Mouse (Mus musculus) stomach, postnatal 0 days (tissue): ENCODE data around the gene Iffo2. TPM values are rescaled to one million over a fixed set of nuclear protein-coding genes. Genes with fewer than 3 reads are reported as not detected.
A peak's percentile ranks its signal among the peaks of the same experiment; 100 is the strongest.

Experiments
- ATAC-seq: fragments of 200-750 bp; cut with Nextera tagmentation; 2 replicates; pipeline ENCODE4 v1.8.0; 2017; ENCODE audit not compliant: low FRiP score, low TSS enrichment
- DNase-seq: peaks from one replicate; pipeline ENCODE4 v3.0.0-alpha.2; 2016; ENCODE audit warnings: low spot score
- H3K27ac ChIP-seq: fragments of 300-500 bp; sonication (generic); replicated peaks from 2 replicates; pipeline ENCODE4 v1.5.1; 2014; ENCODE audit warnings: mild to moderate bottlenecking, control low read depth
- H3K27me3 ChIP-seq: fragments of 300-500 bp; sonication (generic); 2 replicates; pipeline ENCODE4 v1.6.1; 2014; ENCODE audit warnings: low read length; ENCODE audit not compliant: control insufficient read depth, insufficient read depth
- H3K36me3 ChIP-seq: fragments of 300-500 bp; sonication (generic); 2 replicates; pipeline ENCODE4 v1.6.1; 2014; ENCODE audit warnings: low read length, mixed read lengths; ENCODE audit not compliant: control insufficient read depth, insufficient read depth
- H3K4me1 ChIP-seq: fragments of 300-500 bp; sonication (generic); replicated peaks from 2 replicates; pipeline ENCODE4 v1.6.1; 2014; ENCODE audit warnings: antibody characterized with exemption; ENCODE audit not compliant: control insufficient read depth, insufficient read depth
- H3K4me2 ChIP-seq: fragments of 300-500 bp; sonication (generic); replicated peaks from 2 replicates; pipeline ENCODE4 v1.6.1; 2014; ENCODE audit warnings: low read depth, mild to moderate bottlenecking, control low read depth, moderate library complexity
- H3K4me3 ChIP-seq: fragments of 300-500 bp; sonication (generic); 2 replicates; pipeline ENCODE4 v1.5.1; 2014; ENCODE audit warnings: low read depth, low read length, control low read depth
- H3K9ac ChIP-seq: fragments of 300-500 bp; sonication (generic); 2 replicates; pipeline ENCODE4 v1.6.1; 2014; ENCODE audit warnings: mild to moderate bottlenecking, low read length, control low read depth, mixed read lengths
- H3K9me3 ChIP-seq: fragments of 300-500 bp; sonication (generic); 2 replicates; pipeline ENCODE4 v1.6.1; 2016; ENCODE audit warnings: low read length; ENCODE audit not compliant: control insufficient read depth
- CTCF ChIP-seq: IDR thresholded peaks from 2 replicates; pipeline ENCODE4 v1.5.1; 2016; ENCODE audit warnings: antibody characterized with exemption, low read depth, mild to moderate bottlenecking, moderate library complexity
- EP300 ChIP-seq: optimal IDR thresholded peaks from 2 replicates; pipeline ENCODE3; 2016; ENCODE audit warnings: antibody characterized with exemption
- WGBS: fragments of 180-500 bp; shearing (Covaris S2); extraction: QIAGEN DNeasy Blood & Tissue Kit; methylation state at CpG from one replicate; pipeline ENCODE4 v1.1.7; 2014; 5-methylcytosine and 5-hydroxymethylcytosine counted together
- polyA plus RNA-seq: library from polyadenylated mRNA; unstranded; fragments of >200 nt; fragmentation: Nextera tagmentation; extraction: Ambion mirVana; gene quantifications from 2 replicates; pipeline ENCODE4 v1.2.1, GENCODE M21; 2015

Gene Iffo2
- polyA plus RNA-seq, 1 experiment from 2014 or later, result 4.0 TPM

- Histone ChIP-seq H3K27ac (peak overlapping the region; percentile 84), H3K36me3 (no peaks in the 10 kb centered on the region), H3K9me3 (no peaks in the 10 kb centered on the region), H3K9ac (no peak overlapping the region), H3K4me1 (peaks cover 27% of the 10 kb centered on the region), H3K27me3 (no peaks in the 10 kb centered on the region), H3K4me3 (no peak overlapping the region), H3K4me2 (peak overlapping the region; percentile 25; the same call in 1 of the 2 replicates)
- WGBS, result 64% methylated on average over 6 of the region's 6 CpGs
- ATAC-seq, result no peak
- DNase-seq, result no peak
- TF ChIP-seq EP300 (no peak), CTCF (no peak)
These were observed 49.1 kb downstream of the Iffo2 start for GRCm38 (mm10) chr4:139579466-139579865.

DNA sequence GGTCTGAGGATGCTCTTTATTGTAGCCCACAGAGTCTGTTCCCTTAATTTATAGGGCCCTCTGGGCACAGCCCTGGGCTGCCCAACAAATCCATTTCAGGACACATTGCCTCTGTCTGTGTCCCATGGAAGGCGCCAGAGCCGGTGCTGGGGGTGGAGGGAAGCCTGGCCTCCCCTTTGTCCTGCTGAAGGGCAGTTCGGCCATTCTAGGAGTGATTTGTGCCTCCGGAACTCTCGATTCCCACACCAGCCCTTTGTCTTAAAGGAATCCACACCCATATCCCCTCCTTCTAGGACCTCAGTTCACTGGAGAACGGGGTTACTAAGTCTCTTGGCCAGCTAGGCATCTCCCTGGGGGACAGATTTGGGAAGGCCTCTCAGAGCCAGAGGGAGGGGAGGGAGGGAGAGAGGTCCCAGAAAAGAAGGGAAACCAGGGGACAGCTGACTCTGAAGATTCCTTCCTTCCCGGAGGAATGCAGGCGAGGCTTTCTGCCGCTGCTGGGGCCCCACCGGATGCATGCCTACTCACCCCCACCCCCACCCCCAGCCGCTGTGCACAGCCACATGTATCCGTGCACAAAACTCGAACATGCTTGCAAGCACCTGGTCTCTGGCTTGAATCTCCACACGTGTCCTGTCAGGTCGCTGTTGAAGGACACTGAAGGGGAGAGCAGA lies 50.5 kb downstream of the Iffo2 start:
- H3K4me3 ChIP-seq, result peak overlapping the region; percentile 12
- peak overlapping the region; percentile 52 for H3K9ac ChIP-seq
- no peaks in the 10 kb centered on the region for H3K27me3 ChIP-seq
- TF ChIP-seq CTCF, result no peak
- no peak for TF ChIP-seq EP300
- DNase-seq (peak; percentile 52), ATAC-seq (peak; percentile 13; the same call in 1 of the 2 replicates)
- H3K36me3 ChIP-seq, result no peaks in the 10 kb centered on the region
- H3K9me3 ChIP-seq, result no peaks in the 10 kb centered on the region
- peak overlapping the region; percentile 84 for H3K27ac ChIP-seq
- H3K4me1 ChIP-seq, result peaks cover 27% of the 10 kb centered on the region
- 8% methylated on average over 15 of the region's 15 CpGs for WGBS
- H3K4me2 ChIP-seq, result peak overlapping the region; percentile 40

DNA sequence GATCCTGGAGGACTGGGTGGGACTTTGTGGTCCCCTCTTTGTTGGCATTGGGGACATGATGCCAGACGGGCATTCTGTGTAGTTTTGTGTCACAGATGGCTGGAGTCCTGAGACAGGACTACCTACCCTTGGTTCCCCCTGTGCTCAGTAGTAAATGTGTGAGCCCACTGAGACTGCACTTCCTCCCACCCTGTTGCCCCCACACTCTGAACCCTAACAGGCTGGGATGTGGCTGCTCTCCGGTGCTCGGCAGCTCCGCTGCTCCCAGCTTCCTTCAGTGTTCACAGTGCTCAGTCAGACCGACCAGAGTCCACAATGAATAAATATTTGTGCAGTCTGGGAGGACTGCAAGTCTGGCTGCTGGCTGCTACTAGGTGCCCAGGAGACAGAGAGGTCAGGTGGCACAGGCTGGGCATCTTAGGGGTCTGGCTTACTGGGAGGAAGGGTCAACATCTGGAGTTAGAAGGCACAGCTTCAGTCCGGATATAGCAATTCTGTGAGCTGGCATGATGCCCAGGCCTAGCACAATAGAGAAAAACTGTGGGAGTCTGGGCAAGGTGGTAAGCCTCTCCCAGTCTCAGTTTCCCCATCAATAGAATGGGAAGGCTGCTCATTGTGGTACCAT lies 51.2 kb downstream of the Iffo2 start:
- peak overlapping the region; percentile 52 for H3K9ac ChIP-seq
- peak overlapping the region; percentile 40 for H3K4me2 ChIP-seq
- H3K27ac ChIP-seq, result peak overlapping the region; percentile 84
- H3K9me3 ChIP-seq, result no peaks in the 10 kb centered on the region
- ATAC-seq (peak; percentile 59), DNase-seq (peak; percentile 68)
- no peak for TF ChIP-seq EP300
- no peak for TF ChIP-seq CTCF
- peak overlapping the region; percentile 12 for H3K4me3 ChIP-seq
- H3K27me3 ChIP-seq, result no peaks in the 10 kb centered on the region
- H3K4me1 ChIP-seq, result peaks cover 24% of the 10 kb centered on the region
- WGBS, result 10% methylated on average over 6 of the region's 6 CpGs
- H3K36me3 ChIP-seq, result no peaks in the 10 kb centered on the region

DNA sequence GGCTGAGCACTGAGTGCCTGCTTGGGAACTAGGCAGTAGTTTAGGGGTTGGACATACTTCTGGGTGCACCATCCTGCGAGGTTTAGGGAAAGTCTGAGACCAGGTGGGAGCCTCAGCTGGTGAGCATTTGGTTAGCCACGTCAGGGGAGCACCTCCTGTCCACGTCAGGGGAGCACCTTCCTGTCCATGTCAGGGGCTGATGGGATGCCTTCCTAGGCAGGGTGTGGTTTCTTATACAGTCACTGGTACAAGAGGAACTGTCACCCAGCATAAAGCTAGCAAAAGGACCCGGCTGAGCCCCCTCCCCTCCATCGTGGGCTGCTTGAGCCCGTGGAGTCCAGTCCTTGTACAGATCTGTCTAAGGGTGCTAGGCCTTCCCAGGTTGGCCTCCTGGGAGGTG lies 52.0 kb downstream of the Iffo2 start:
- peak overlapping the region; percentile 84; the same call in 1 of the 2 replicates for H3K27ac ChIP-seq
- no peaks in the 10 kb centered on the region for H3K36me3 ChIP-seq
- no peaks in the 10 kb centered on the region for H3K27me3 ChIP-seq
- no peak overlapping the region for H3K9ac ChIP-seq
- TF ChIP-seq CTCF (no peak), EP300 (no peak)
- WGBS, result 73% methylated on average over 6 of the region's 6 CpGs
- H3K4me2 ChIP-seq, result no peak overlapping the region
- DNase-seq (no peak), ATAC-seq (no peak)
- no peak overlapping the region for H3K4me3 ChIP-seq
- H3K9me3 ChIP-seq, result no peaks in the 10 kb centered on the region
- H3K4me1 ChIP-seq, result peaks cover 24% of the 10 kb centered on the region

DNA sequence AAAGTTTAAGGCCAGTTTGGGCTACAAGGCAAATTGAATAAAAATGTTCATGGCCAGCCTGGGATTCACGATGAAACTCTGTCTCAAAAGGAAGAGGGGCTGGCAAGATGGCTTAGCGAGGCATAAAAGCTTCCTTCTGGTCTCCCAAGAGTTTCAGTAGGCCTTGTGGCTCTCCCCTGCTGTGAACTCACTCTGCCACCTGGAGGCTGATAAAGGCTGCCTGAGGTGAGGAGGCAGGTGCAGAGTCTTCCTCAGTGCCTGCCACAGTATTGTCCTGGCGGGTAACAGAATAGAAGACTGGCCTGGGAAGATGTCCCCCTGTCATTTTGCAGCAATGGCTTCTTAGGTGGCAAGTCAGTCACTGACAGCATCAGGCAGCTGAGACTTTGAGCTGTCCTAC lies 52.6 kb downstream of the Iffo2 start:
- H3K27me3 ChIP-seq, result no peaks in the 10 kb centered on the region
- WGBS, result 77% methylated on average over 3 of the region's 3 CpGs
- no peak overlapping the region for H3K9ac ChIP-seq
- TF ChIP-seq EP300, result no peak
- TF ChIP-seq CTCF, result peak; percentile 61
- peaks cover 24% of the 10 kb centered on the region for H3K4me1 ChIP-seq
- ATAC-seq (no peak), DNase-seq (no peak)
- no peak overlapping the region for H3K4me2 ChIP-seq
- no peak overlapping the region for H3K4me3 ChIP-seq
- H3K27ac ChIP-seq, result no peak overlapping the region
- no peaks in the 10 kb centered on the region for H3K36me3 ChIP-seq
- no peaks in the 10 kb centered on the region for H3K9me3 ChIP-seq

DNA sequence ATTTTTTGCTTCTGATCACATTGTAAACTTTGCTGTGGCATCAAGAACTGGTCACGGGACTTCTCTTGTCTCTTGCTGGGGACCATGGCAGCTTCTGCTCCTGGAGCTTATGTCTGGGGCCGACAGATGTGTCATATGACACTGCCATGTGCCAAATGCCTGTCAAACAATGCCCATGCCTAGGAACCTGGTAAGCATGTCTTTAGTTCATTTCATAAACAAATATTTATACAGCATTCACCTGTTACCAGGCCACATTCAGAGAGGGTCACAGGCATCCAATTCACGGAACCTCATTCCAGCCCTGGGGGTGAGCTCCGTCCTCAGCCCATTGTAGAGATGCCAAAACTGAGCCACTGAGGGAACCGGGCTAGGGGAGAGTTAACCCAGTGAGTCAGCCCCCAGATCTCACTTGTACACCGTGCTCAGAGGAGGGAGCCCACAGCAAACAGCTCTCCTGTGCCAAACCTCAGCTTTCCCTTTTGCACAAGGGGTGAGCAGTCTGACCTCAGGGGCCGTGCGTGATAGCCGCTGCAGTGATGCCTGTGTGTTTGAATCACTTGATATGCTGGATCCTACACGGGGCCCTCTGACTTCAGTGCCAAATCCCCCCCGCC lies 53.4 kb downstream of the Iffo2 start:
- no peak for DNase-seq
- WGBS, result 68% methylated on average over 11 of the region's 11 CpGs
- Histone ChIP-seq H3K9me3 (no peaks in the 10 kb centered on the region), H3K27ac (no peak overlapping the region), H3K27me3 (no peaks in the 10 kb centered on the region), H3K4me1 (peaks cover 24% of the 10 kb centered on the region), H3K36me3 (no peaks in the 10 kb centered on the region), H3K4me2 (no peak overlapping the region), H3K9ac (no peak overlapping the region), H3K4me3 (no peak overlapping the region)
- TF ChIP-seq CTCF, result no peak
- no peak for TF ChIP-seq EP300
- ATAC-seq, result no peak
